ENCODE assay signal across 15 mouse cellular contexts in genomic region chr15:79073752-79074151, GRCm38 (mm10). TPM values are rescaled to one million over a fixed set of nuclear protein-coding genes. Genes with fewer than 3 reads are reported as not detected.
"Had no signal": no experiment of that assay in that cellular context is flagged by ENCODE, and none has a peak within 500 bp of the region (broad histone marks: within the 10 kb centered on the region; RNA-seq: fewer than 3 reads in every experiment).

No protein-coding gene starts in this region.

- DNase-seq: kidney, adult 11 months; kidney, adult 9 months; lung, postnatal 14 days; thymus, postnatal 4 days had no signal

- H3K9me3 ChIP-seq: limb, embryonic 12.5 days; lung, embryonic 15.5 days; megakaryocyte, embryonic 14.5 days; midbrain, embryonic 12.5 days; neural tube, embryonic 12.5 days had no signal

- H3K4me3 ChIP-seq: neural tube, embryonic 12.5 days had no signal

- H3K27me3 ChIP-seq: limb, embryonic 12.5 days; lung, embryonic 15.5 days; midbrain, embryonic 12.5 days; neural tube, embryonic 12.5 days had no signal

- H3K9ac ChIP-seq: limb, embryonic 12.5 days; neural tube, embryonic 12.5 days had no signal

- H3K27ac ChIP-seq: kidney, postnatal 0 days; layer of hippocampus, adult 2 months; limb, embryonic 12.5 days; midbrain, embryonic 12.5 days; neural tube, embryonic 12.5 days; stomach, postnatal 0 days had no signal

RNA-seq across cellular contexts. Expression of gene Galr3, which starts 32.1 kb away (rescaled TPM):
- total RNA-seq: left cerebral cortex, postnatal 36 days; liver, adult 2 months had no signal
- polyA plus RNA-seq: limb, embryonic 12.5 days; liver, adult 2 months; lung, embryonic 15.5 days; macrophage; midbrain, embryonic 12.5 days; neural tube, embryonic 12.5 days had no signal
